Mouse (Mus musculus): ENCODE measurements at regions not wholly inside any gene's neighbourhood (a gene's known extent, or its start where the extent isn't known, plus 50 kb on each side); places are given as distances from the start of the nearest gene placed in this dataset.

DNA sequence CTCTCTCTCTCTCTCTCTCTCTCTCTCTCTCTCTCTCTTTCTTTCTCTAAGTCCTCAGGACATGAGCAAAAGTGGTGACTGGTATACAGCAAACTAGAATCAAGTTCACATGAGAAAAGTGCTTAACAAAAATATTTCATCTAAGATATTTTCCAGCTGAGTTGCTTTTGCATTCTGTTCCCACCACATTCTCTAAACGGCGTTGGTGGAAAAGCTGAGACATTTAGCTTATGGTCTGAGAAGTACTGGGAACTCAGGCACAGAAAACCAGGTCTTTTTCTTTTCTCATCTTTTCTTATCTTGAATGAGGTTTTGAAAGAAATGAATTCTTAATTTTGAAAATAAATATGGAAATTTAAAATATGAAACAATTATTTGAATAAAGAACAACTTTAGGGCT is 182.6 kb downstream of the Cetn3 start:
- 93% methylated on average over 2 of the region's 2 CpGs for WGBS
- no peak for ATAC-seq (ENCODE audit: low FRiP score)

DNA sequence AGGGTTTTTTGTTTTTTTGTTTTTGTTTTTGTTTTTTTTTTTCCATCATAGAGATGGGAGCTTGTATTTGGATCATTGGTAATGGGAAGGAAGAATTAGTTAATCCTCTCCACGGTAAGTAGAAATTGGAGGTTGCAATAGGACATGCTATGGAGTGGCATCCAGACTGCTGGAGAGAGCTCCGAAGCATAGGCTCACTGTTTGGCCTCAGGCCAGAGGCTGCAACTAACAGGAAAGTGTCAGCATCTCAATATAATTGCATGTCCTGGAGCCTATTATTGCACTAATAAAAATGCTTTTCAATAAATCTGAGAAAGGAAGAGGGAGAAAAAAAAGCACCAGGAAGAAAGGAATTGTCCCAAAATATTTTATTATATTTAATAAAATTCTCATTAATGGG is 193.0 kb downstream of the Cetn3 start:
- Histone ChIP-seq H3K36me3 (no peaks in the 10 kb centered on the region), H3K4me1 (replicated peaks) (no peaks in the 10 kb centered on the region), H3K4me3 (no peak overlapping the region), H3K9me3 (no peaks in the 10 kb centered on the region), H3K9ac (no peak overlapping the region), H3K27ac (no peak overlapping the region), H3K4me2 (no peak overlapping the region), H3K27me3 (no peaks in the 10 kb centered on the region)
- no peak for ATAC-seq (ENCODE audit: low FRiP score)
- 50% methylated on average over 2 of the region's 2 CpGs for WGBS

More for the DNA sequence above, 182.6 kb downstream of the Cetn3 start:
- Histone ChIP-seq H3K9ac (no peak overlapping the region), H3K4me1 (replicated peaks) (no peaks in the 10 kb centered on the region), H3K4me3 (no peak overlapping the region), H3K27ac (no peak overlapping the region), H3K4me2 (no peak overlapping the region), H3K36me3 (no peaks in the 10 kb centered on the region), H3K9me3 (no peaks in the 10 kb centered on the region), H3K27me3 (no peaks in the 10 kb centered on the region)

DNA sequence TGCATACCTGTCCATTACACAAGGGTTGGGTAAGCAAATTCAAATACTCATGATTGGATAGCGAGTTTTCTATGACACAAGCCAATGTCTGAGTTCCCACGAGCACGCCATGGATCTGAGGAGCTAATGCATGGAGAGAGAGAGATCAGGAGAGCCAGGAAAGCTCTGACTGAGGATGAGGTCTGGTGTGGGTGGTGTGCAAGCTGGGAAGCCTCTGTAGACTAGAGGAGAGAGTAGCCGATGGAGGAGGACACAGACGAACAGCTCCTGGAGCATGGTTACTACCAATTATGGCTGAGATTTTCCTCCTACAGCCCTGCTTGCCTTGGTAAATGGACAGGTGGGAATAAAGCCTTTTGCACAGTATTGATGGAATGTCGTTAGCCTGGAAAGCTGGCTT is 195.1 kb downstream of the Cetn3 start:
- Histone ChIP-seq H3K4me2 (no peak overlapping the region), H3K4me1 (replicated peaks) (no peaks in the 10 kb centered on the region), H3K27me3 (no peaks in the 10 kb centered on the region), H3K9ac (no peak overlapping the region), H3K4me3 (no peak overlapping the region), H3K36me3 (no peaks in the 10 kb centered on the region), H3K9me3 (no peaks in the 10 kb centered on the region), H3K27ac (no peak overlapping the region)
- no peak for ATAC-seq (ENCODE audit: low FRiP score)
- WGBS = 93% methylated on average over 6 of the region's 6 CpGs

DNA sequence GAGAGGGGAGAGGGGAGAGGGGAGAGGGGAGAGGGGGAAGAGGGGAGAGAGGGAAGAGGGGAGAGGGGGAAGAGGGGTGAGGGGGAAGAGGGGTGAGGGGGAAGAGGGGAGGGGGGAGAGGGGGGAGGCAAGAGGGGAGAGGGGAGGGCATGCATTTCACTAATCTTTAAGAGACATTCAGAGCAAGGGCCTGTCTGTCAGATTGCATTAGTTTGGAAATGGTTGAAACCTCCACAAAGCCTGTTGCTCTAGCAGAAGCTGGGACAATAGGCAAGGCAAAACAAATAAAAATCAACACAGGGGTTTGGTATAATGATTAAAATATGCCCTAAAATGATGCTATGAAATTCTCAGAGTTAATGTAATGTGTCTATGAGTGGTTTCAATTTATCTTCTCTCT is 196.4 kb downstream of the Cetn3 start:
- H3K27ac ChIP-seq = no peak overlapping the region
- no peak overlapping the region for H3K4me2 ChIP-seq
- no peak overlapping the region for H3K9ac ChIP-seq
- H3K9me3 ChIP-seq = no peaks in the 10 kb centered on the region
- H3K4me1 ChIP-seq (replicated peaks) = no peaks in the 10 kb centered on the region
- no peak for ATAC-seq (ENCODE audit: low FRiP score)
- no peak overlapping the region for H3K4me3 ChIP-seq
- H3K36me3 ChIP-seq = no peaks in the 10 kb centered on the region
- no peaks in the 10 kb centered on the region for H3K27me3 ChIP-seq

DNA sequence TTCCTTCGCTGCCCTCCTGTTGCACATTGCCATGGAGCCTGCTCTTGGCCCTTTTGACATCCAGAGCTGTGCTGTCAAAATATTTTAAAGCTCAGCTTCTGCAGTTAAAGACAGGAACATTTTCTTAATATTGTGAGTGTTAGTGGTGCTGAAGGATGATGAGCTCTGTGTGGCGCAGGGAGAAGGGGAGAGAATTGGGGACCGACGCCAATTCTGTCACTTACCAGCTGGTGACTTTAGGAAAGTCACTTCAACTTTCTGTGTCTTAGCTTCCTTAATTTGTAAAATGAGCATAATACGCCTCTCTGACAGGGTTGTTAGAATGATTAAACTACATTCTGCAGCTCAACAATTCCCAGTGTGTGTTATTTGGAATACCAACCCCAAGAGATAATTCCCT is 197.2 kb downstream of the Cetn3 start:
- H3K4me2 ChIP-seq = no peak overlapping the region
- no peak overlapping the region for H3K27ac ChIP-seq
- no peaks in the 10 kb centered on the region for H3K4me1 ChIP-seq (replicated peaks)
- H3K9ac ChIP-seq = no peak overlapping the region
- 88% methylated on average over 5 of the region's 5 CpGs for WGBS
- no peaks in the 10 kb centered on the region for H3K9me3 ChIP-seq
- H3K36me3 ChIP-seq = no peaks in the 10 kb centered on the region
- no peak for ATAC-seq (ENCODE audit: low FRiP score)
- no peak overlapping the region for H3K4me3 ChIP-seq
- no peaks in the 10 kb centered on the region for H3K27me3 ChIP-seq

DNA sequence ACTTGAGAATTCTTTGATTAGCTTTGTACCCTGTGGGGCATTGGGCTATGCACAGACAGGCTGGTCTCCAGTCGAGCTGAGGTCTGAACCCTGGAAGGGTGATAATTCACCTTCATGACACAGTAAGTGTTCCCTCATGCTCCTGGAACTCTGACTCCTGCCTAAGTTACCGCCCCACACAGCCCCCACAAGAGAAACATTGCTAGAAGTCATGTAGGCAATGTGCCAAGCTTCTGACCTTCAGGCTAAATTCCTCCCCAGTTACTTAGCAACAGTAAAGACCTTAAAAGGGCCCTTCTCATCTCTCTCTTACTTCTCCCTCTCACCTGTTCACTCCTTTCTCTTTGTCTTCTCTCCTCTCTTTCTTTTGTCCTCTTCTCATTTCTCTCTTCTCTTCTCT is 199.6 kb downstream of the Cetn3 start:
- no peak overlapping the region for H3K9ac ChIP-seq
- no peaks in the 10 kb centered on the region for H3K9me3 ChIP-seq
- H3K27ac ChIP-seq = no peak overlapping the region
- no peak overlapping the region for H3K4me2 ChIP-seq
- no peaks in the 10 kb centered on the region for H3K27me3 ChIP-seq
- no peaks in the 10 kb centered on the region for H3K36me3 ChIP-seq
- ATAC-seq (ENCODE audit: low FRiP score) = no peak
- WGBS = 61% methylated on average over 2 of the region's 2 CpGs
- no peaks in the 10 kb centered on the region for H3K4me1 ChIP-seq (replicated peaks)
- no peak overlapping the region for H3K4me3 ChIP-seq

DNA sequence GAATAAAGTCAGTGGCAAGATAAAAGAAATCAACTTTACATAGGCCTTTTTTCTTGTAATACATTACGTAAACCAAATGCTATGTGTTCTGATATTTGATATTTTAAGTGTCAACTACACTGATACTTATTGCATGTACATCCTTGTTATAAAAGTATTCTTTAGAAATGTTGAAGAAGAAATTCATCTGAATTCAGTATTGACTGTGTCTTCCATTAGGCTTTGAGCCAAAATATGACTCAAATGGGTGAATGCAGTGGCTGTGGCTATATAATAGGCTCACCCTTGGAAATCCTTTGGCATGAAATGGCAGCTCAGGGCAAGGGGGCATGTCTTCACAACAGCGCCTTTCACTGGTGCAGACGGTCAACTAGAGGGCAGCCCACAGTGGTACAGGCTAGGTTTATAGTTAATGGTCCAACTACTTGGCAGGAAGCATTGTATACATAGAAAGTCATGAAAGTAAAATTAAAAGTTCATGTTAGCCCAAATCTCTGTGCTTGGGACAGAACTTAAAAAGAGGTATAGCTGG is 217.9 kb downstream of the Cetn3 start:
- Histone ChIP-seq H3K36me3 (no peaks in the 10 kb centered on the region), H3K27me3 (no peaks in the 10 kb centered on the region), H3K4me3 (no peak overlapping the region), H3K27ac (no peak overlapping the region), H3K4me1 (replicated peaks) (no peaks in the 10 kb centered on the region), H3K4me2 (no peak overlapping the region), H3K9ac (no peak overlapping the region), H3K9me3 (no peaks in the 10 kb centered on the region)
- WGBS = 76% methylated on average over 3 of the region's 3 CpGs
- peak; percentile 54; the same call in 1 of the 2 replicates for ATAC-seq (ENCODE audit: low FRiP score)

DNA sequence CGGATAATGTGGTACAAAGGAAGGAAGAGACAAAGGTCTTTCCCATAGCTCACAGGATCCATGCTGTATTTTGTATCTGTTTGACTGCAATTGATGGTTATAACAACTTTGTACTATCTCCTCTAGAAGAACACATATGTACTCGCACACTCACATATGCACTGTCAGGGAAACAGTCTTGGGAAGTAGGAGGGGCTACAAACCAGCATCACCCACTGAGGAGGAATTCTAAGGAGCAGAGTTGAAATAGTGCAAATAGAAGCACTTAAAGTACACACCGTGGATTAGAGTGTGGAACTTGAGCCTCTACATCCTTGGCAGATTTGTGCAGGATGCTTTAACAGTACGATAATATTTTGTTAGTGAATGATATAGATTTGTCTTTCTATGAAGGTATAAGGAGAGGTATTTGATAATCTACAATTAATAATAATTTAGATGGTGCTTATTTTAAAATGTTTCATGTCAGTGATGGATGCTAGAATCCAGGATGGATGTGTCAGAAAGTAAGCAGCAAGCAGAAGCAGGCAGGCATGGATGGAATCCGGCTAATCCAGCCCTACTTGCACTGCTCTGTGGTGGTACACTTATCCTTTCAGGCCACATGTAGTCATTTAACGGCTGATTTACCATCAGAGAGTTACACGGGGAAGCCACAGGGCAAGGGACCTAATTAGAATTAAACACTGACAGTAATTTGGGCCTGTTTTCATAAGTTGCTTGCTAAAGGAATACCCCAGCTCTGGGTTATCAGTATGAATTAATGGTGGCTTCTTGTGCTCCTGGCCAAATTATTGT is 223.3 kb downstream of the Cetn3 start:
- no peak overlapping the region for H3K4me3 ChIP-seq
- no peak overlapping the region for H3K4me2 ChIP-seq
- H3K9me3 ChIP-seq = no peaks in the 10 kb centered on the region
- no peaks in the 10 kb centered on the region for H3K27me3 ChIP-seq
- ATAC-seq (ENCODE audit: low FRiP score) = no peak
- H3K27ac ChIP-seq = no peak overlapping the region
- no peaks in the 10 kb centered on the region for H3K36me3 ChIP-seq
- H3K4me1 ChIP-seq (replicated peaks) = no peaks in the 10 kb centered on the region
- WGBS = 60% methylated on average over 7 of the region's 7 CpGs
- H3K9ac ChIP-seq = no peak overlapping the region

DNA sequence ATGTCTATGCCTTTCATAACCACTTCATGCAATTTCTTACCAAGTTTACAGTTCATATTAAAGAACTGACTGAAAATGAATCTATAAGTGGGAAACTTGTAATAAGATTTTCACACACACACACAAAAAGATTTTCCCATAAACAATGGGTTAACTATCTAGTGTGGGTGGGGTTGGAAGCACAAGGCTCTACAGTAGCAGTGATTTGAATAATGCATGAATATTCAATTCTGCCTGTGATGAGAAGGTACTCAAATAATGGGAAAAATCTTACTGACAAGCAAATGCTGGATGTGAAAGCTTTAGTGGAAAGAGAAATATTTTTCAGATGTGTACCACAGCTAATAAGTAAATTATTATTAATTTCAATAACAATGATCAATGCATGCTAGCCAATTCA is 224.3 kb downstream of the Cetn3 start:
- no peak overlapping the region for H3K4me2 ChIP-seq
- H3K27ac ChIP-seq = no peak overlapping the region
- ATAC-seq (ENCODE audit: low FRiP score) = no peak
- no peaks in the 10 kb centered on the region for H3K27me3 ChIP-seq
- H3K36me3 ChIP-seq = no peaks in the 10 kb centered on the region
- no peaks in the 10 kb centered on the region for H3K9me3 ChIP-seq
- H3K9ac ChIP-seq = no peak overlapping the region
- H3K4me3 ChIP-seq = no peak overlapping the region
- no peaks in the 10 kb centered on the region for H3K4me1 ChIP-seq (replicated peaks)

DNA sequence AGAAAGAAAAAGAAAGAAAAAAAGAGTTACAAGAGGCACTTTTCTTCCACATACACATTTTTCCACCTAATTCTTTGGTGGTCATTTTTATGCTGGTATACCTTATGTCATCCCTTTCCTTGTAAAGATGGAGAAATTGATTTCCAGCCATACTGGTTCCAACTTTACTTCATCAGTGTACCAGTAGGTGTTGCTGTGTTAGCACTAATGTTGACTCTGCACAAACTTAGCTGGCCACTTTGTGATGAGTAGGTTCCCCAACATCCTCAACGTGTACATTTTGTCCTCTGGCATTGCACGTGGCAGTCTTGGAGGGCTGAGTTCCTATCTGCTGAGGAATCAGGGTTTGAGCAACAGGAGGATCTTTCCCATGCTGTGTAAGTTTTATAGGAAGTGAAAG is 256.7 kb downstream of the Cetn3 start:
- no peaks in the 10 kb centered on the region for H3K27me3 ChIP-seq
- H3K27ac ChIP-seq = no peak overlapping the region
- H3K9me3 ChIP-seq = no peaks in the 10 kb centered on the region
- no peak overlapping the region for H3K4me3 ChIP-seq
- H3K9ac ChIP-seq = no peak overlapping the region
- no peak overlapping the region for H3K4me2 ChIP-seq
- 40% methylated on average over 2 of the region's 2 CpGs for WGBS
- H3K4me1 ChIP-seq (replicated peaks) = no peaks in the 10 kb centered on the region
- ATAC-seq (ENCODE audit: low FRiP score) = no peak
- no peaks in the 10 kb centered on the region for H3K36me3 ChIP-seq

DNA sequence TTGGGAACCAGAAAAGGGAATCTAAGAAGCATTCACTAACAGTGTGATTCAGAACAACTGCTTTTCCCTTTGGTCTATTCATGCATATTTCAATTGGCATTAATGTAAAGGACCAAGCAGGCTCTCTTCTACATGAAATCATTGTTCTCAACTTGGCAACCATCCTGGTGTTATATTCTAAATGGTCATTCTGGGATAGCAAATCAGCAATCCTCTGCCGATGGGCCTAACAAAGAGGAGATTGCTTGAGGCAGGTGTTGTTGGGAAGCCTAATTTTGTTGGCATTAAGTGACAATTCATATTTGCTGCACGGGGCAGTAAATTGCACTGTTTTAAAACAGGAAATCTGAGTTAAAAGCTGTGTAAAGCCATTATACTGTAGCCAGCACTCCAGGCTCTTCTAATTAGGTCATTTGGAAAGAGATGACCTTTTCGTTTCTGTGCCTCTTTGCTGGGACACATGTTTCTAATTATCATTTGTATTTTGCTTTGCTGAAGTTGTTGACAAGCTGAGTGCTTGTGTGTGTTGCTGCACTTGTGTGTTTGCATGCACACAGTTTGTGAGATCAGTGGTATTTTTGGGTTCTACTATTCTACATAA is 275.4 kb downstream of the Cetn3 start:
- 30% methylated on average over 3 of the region's 3 CpGs for WGBS
- Histone ChIP-seq H3K27ac (no peak overlapping the region), H3K36me3 (no peaks in the 10 kb centered on the region), H3K4me1 (replicated peaks) (peaks cover 24% of the 10 kb centered on the region), H3K9ac (no peak overlapping the region), H3K27me3 (no peaks in the 10 kb centered on the region), H3K9me3 (no peaks in the 10 kb centered on the region), H3K4me3 (no peak overlapping the region), H3K4me2 (no peak overlapping the region)
- ATAC-seq (ENCODE audit: low FRiP score) = peak; percentile 43; the same call in 1 of the 2 replicates

DNA sequence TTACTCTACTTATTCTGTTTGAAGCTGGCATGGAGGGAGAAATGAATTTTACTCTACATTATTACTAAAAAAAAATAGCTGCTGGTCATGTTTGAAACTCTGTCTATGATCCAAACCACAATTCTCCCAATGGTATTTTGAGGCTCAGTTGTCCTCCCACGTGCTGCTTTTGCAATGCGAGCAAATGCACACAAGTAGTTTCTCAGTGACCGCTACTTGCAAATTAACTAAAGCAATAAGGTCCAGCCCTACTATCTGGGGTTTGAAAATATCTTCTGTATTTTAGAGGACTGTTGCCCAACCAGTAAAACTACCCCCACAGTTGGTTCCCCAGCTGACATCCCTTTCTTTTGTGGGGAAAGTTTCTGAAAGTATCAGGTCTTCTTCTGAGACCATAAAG is 276.0 kb downstream of the Cetn3 start:
- no peaks in the 10 kb centered on the region for H3K36me3 ChIP-seq
- WGBS = 81% methylated on average over 3 of the region's 3 CpGs
- no peaks in the 10 kb centered on the region for H3K27me3 ChIP-seq
- H3K4me2 ChIP-seq = no peak overlapping the region
- no peak overlapping the region for H3K9ac ChIP-seq
- ATAC-seq (ENCODE audit: low FRiP score) = no peak
- no peaks in the 10 kb centered on the region for H3K9me3 ChIP-seq
- peaks cover 24% of the 10 kb centered on the region for H3K4me1 ChIP-seq (replicated peaks)
- H3K27ac ChIP-seq = no peak overlapping the region
- H3K4me3 ChIP-seq = no peak overlapping the region

DNA sequence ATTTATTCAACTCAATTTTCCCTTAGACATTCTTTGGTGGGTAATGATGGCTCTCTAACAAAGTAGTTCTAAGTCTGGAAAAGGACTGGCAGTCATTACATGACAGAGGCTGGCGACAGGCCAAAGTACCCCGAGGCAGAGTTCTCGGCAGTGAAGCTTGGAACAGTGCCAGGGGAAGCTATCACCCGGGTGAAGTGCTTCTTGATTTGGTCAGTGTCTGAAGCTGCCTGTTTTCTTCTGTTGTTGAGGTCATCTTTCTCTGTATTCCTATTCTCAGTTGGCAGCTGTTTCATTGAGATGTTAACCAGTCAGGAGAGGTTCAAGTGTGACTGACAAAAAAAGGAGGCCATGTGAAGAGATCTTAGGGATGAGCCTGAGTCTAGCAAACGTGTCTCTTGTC is 276.6 kb downstream of the Cetn3 start:
- peak; percentile 65 for ATAC-seq (ENCODE audit: low FRiP score)
- Histone ChIP-seq H3K4me1 (replicated peaks) (peaks cover 24% of the 10 kb centered on the region), H3K9me3 (no peaks in the 10 kb centered on the region), H3K36me3 (no peaks in the 10 kb centered on the region), H3K27ac (no peak overlapping the region), H3K4me2 (no peak overlapping the region), H3K27me3 (no peaks in the 10 kb centered on the region), H3K4me3 (no peak overlapping the region), H3K9ac (no peak overlapping the region)
- WGBS = 22% methylated on average over 5 of the region's 5 CpGs

Data from hindbrain, embryonic 13.5 days (tissue).